Mouse (Mus musculus) cerebellum, adult 9-10 months (tissue): Measurements from ENCODE around the gene Scn1a.

ENCODE experiments used
- DNase-seq: peaks from one replicate; pipeline ENCODE4 v3.0.0; 2022

The Scn1a gene

DNA sequence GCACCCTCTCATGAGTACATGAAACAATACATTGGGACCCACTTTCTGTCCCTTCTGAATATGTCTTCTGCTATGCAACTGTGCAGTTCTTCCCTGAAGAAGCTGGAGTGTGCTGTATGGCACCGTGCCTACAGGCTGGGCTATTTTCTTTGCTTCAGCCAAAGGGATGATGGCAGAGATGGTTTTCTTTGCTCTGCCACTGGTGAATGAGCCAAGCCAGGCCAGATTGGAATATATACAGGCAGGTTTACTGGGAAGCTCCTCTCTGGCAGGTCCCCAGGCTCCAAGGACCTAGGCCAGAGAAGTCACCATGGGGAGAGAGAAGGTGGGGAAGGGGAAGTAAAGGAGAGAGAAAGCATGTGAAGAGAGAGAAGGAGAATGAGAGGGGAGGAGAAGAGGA lies 200.3 kb downstream of the Scn1a start:
- peak; percentile 47 for DNase-seq

DNA sequence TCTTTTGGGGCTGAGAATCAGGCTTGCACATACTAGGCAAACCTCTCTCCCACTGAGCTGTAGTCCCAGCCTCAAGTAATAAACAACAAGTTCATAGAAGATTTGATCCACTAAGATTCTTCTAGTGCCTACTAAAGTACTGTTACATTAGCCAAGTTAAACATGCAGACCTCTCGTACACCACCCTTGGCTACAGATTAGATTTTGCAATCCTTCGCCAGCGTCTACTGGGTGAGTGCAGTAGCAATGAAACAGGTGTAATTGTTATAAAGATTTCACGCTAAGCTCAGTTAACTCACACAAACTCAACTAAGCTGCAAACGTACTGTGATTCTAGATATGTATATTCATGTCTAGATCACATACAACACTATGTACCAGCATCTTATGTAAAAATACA lies 201.8 kb downstream of the Scn1a start:
- no peak for DNase-seq

DNA sequence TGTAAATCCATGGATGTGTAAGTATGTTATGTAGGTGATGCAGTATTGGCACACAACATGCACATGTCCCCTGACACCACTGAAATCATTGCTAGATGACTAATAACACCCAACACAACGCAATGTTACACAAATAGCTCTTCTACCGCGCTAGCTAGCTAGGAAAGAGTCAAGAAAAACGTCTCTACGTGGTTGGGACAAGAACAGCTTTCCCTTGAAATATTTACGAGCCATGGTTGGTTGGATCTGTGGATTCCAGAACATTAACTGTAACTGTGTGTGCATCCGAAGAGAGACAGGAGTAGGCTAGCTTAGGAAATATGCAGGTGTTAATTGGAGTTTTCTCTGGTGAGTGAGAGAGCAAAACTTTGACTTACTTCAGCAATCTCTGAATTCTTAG lies 219.7 kb downstream of the Scn1a start:
- no peak for DNase-seq
